ENCODE assay signal across 8 mouse cellular contexts in the genomic region with DNA sequence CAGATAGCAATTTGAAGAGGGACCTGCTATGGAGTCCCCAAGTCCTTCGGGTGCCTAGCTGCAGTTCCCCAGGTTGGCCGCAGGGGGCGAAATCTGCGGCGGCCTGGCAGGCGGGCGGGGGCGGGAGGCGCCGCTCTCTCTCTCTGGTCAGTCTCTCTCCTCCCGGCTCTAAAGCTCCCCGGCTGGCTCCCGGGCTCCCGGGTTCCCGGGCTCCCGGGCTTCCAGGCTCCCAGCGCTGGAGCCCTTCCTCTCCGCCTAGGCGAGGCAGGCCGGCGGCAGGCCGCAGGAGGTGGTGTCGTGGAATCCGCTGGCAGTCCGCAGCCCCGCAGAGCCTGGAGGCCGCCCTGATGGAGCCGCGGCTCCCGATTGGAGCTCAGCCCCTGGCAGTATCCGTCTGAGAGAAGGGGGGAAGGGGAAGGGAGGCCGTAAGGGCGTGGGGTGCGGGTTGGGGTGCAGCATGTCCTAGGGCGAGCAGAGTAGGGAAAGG. TPM values are rescaled to one million over a fixed set of nuclear protein-coding genes. Genes with fewer than 3 reads are reported as not detected.
DNase-seq lines count a peak whose midpoint lies in the region; ATAC-seq and TF ChIP-seq lines count a peak whose summit lies in the region.

A gene (plus strand): TSS at position 82 of the 487 bp plus-strand sequence.

- no peaks in the 10 kb centered on the region for H3K9me3 ChIP-seq in heart, embryonic 12.5 days (replicated peaks)
- H3K9me3 ChIP-seq in kidney, embryonic 16.5 days (ENCODE audit: low read length), result no peaks in the 10 kb centered on the region

- peak within 1 kb of the TSS; percentile 40; the same call in 1 of the 2 replicates for H3K27ac ChIP-seq in brown adipose tissue, adult 24 weeks (replicated peaks; ENCODE audit: low read depth, low read length)
- H3K27ac ChIP-seq in heart, embryonic 12.5 days (ENCODE audit: poor library complexity, severe bottlenecking), result peak within 1 kb of the TSS; percentile 76
- peak within 1 kb of the TSS; percentile 73 for H3K27ac ChIP-seq in kidney, embryonic 16.5 days (ENCODE audit: low read length)
- peak within 1 kb of the TSS; percentile 59; the same call in 1 of the 2 replicates for H3K27ac ChIP-seq in liver, adult 2 months (replicated peaks; ENCODE audit: insufficient read depth, low read depth, low read length)

- peak; percentile 90 for ATAC-seq in erythroid progenitor cell, adult 5-6 weeks (replicated peaks; ENCODE audit: low FRiP score, poor library complexity, severe bottlenecking)
- ATAC-seq in heart, embryonic 12.5 days (ENCODE audit: insufficient number of reproducible peaks, low FRiP score), result peak; percentile 80
- peak; percentile 96 for ATAC-seq in kidney, embryonic 16.5 days (ENCODE audit: low FRiP score, low TSS enrichment)
- peak; percentile 75 for ATAC-seq in monocyte, adult 5-6 weeks (replicated peaks; ENCODE audit: insufficient number of reproducible peaks, low FRiP score, low TSS enrichment, poor library complexity, severe bottlenecking)

- peak within 1 kb of the TSS; percentile 78 for H3K9ac ChIP-seq in heart, embryonic 12.5 days
- peak within 1 kb of the TSS; percentile 87 for H3K9ac ChIP-seq in kidney, embryonic 16.5 days (replicated peaks; ENCODE audit: low read length)
- peak within 1 kb of the TSS; percentile 85 for H3K9ac ChIP-seq in liver, adult 2 months (ENCODE audit: low read depth, low read length)

- peak; percentile 76 for DNase-seq in CD4-positive helper T cell, adult 2 months (ENCODE audit: low read depth, low spot score)
- DNase-seq in liver, adult 2 months (ENCODE audit: extremely low read depth, low read depth, low spot score), result peak; percentile 19
- DNase-seq in spleen, postnatal 36 days (ENCODE audit: low spot score in 2 of 2), result peak; percentile 40

- peak; percentile 74 for TF ChIP-seq CTCF in liver, adult 2 months (IDR thresholded peaks at IDR 0.05; ENCODE audit: low read depth, low read length)

- 11% methylated on average over 27 of the region's 35 CpGs for WGBS in heart, embryonic 12.5 days
- 13% methylated on average over 35 of the region's 35 CpGs for WGBS in kidney, embryonic 16.5 days
- WGBS in liver, adult 2 months, result 0% methylated on average over 13 of the region's 35 CpGs

- no peaks in the 10 kb centered on the region for H3K4me1 ChIP-seq in brown adipose tissue, adult 24 weeks (ENCODE audit: control insufficient read depth, insufficient read depth, insufficient read length, low read length)
- H3K4me1 ChIP-seq in heart, embryonic 12.5 days (replicated peaks), result 0 out of 2 replicates have a peak, but pooled peaks cover 2% of the 10 kb centered on the region
- H3K4me1 ChIP-seq in kidney, embryonic 16.5 days (ENCODE audit: insufficient read depth, low read length), result no peaks in the 10 kb centered on the region
- H3K4me1 ChIP-seq in liver, adult 2 months (ENCODE audit: control insufficient read depth, insufficient read depth, low read length), result no peaks in the 10 kb centered on the region

- peak within 1 kb of the TSS; percentile 88 for H3K4me3 ChIP-seq in brown adipose tissue, adult 24 weeks (ENCODE audit: insufficient read depth, low read depth, low read length)
- H3K4me3 ChIP-seq in heart, embryonic 12.5 days, result peak within 1 kb of the TSS; percentile 80
- H3K4me3 ChIP-seq in kidney, embryonic 16.5 days (ENCODE audit: low read length), result peak within 1 kb of the TSS; percentile 73
- peak within 1 kb of the TSS; percentile 99 for H3K4me3 ChIP-seq in liver, adult 2 months (ENCODE audit: insufficient read depth, low read depth, low read length)

- H3K27me3 ChIP-seq in heart, embryonic 12.5 days (replicated peaks), result no peaks in the 10 kb centered on the region
- no peaks in the 10 kb centered on the region for H3K27me3 ChIP-seq in kidney, embryonic 16.5 days (ENCODE audit: insufficient read depth, low read length)
- no peaks in the 10 kb centered on the region for H3K27me3 ChIP-seq in liver, adult 2 months (ENCODE audit: control insufficient read depth, insufficient read depth, low read length)

- no peaks in the 10 kb centered on the region for H3K36me3 ChIP-seq in heart, embryonic 12.5 days
- no peaks in the 10 kb centered on the region for H3K36me3 ChIP-seq in kidney, embryonic 16.5 days (ENCODE audit: insufficient read depth, low read length)
- H3K36me3 ChIP-seq in liver, adult 2 months (ENCODE audit: control insufficient read depth, insufficient read depth, low read length), result no peaks in the 10 kb centered on the region; the same call in 1 of the 2 replicates

- no peak for TF ChIP-seq POLR2A in liver, adult 2 months (IDR thresholded peaks at IDR 0.05; ENCODE audit: extremely low read depth, insufficient read depth, low read length)

- peak within 1 kb of the TSS; percentile 69 for H3K4me2 ChIP-seq in heart, embryonic 12.5 days
- peak within 1 kb of the TSS; percentile 60 for H3K4me2 ChIP-seq in kidney, embryonic 16.5 days (replicated peaks; ENCODE audit: low read depth, low read length)

- H3K79me2 ChIP-seq in liver, adult 2 months (ENCODE audit: control insufficient read depth, insufficient read depth, low read length), result no peaks in the 10 kb centered on the region

RNA-seq across cellular contexts. Expression of the gene that starts here (rescaled TPM):
- 9.1 and 9.3 TPM in 2 replicates for polyA plus RNA-seq in brown adipose tissue, adult 24 weeks (2012; ENCODE audit: insufficient read depth, insufficient read length, missing spikeins)
- 14.3 and 20.2 TPM in 2 replicates for total RNA-seq in erythroid progenitor cell, adult 5-6 weeks (2015; ENCODE audit: low replicate concordance)
- total RNA-seq in erythroid progenitor cell, adult 5-6 weeks (2017; ENCODE audit: low replicate concordance), result 0.76 and 2.1 TPM in 2 replicates
- 13.4 and 14.4 TPM in 2 replicates for polyA plus RNA-seq in heart, embryonic 12.5 days (2016; fragmentation: Nextera tagmentation; extraction: Ambion mirVana)
- polyA plus RNA-seq in kidney, embryonic 16.5 days (2015; fragmentation: Nextera tagmentation; extraction: Ambion mirVana), result 19.7 and 22.2 TPM in 2 replicates
- 3.7 and 4.5 TPM in 2 replicates for total RNA-seq in liver, adult 2 months (2014; rRNA removed)
- polyA plus RNA-seq in liver, adult 2 months (2012; rRNA removed), result 2.1 and 2.6 TPM in 2 replicates
- 6.5 to 13.6 TPM (median 6.7 TPM) in 3 replicates for total RNA-seq in monocyte, adult 5-6 weeks (2017)

Comparison
In these comparisons a context has a peak if more than half of its experiments do, and no peak if none do; other contexts are left out.
1. Peak in every context shown above with its lines: DNase-seq, ATAC-seq, H3K4me3 ChIP-seq and H3K27ac ChIP-seq.
2. DNase-seq: peak in every context shown above with its lines; median percentile 76 in CD4-positive helper T cell, adult 2 months; 40 in spleen, postnatal 36 days; 19 in liver, adult 2 months.